Mouse (Mus musculus): Measurements from ENCODE around the gene Cabin1. TPM values are rescaled to one million over a fixed set of nuclear protein-coding genes. Genes with fewer than 3 reads are reported as not detected.

Cabin1 gene
- polyA plus RNA-seq, 1 experiment from 2014 or later = 42.2 TPM

GRCm38 (mm10) chr10:75707901-75708632 lies 56.1 kb downstream of the Cabin1 start:
- Histone ChIP-seq H3K9me3 (no peaks in the 10 kb centered on the region), H3K4me2 (no peak overlapping the region), H3K27ac (no peak overlapping the region), H3K9ac (no peak overlapping the region), H3K4me1 (peaks cover 17% of the 10 kb centered on the region), H3K36me3 (replicated peaks) (peaks cover 17% of the 10 kb centered on the region), H3K27me3 (replicated peaks) (no peaks in the 10 kb centered on the region), H3K4me3 (no peak overlapping the region)
- ATAC-seq (replicated peaks) = no peak
- 80% methylated on average over 3 of the region's 3 CpGs for WGBS

- H3K9ac ChIP-seq = no peak overlapping the region
- 78% methylated on average over 8 of the region's 8 CpGs for WGBS
- H3K9me3 ChIP-seq = no peaks in the 10 kb centered on the region
- no peaks in the 10 kb centered on the region for H3K27me3 ChIP-seq (replicated peaks)
- peaks cover 17% of the 10 kb centered on the region for H3K4me1 ChIP-seq
- no peak overlapping the region for H3K27ac ChIP-seq
- no peak overlapping the region for H3K4me2 ChIP-seq
- H3K4me3 ChIP-seq = no peak overlapping the region
- peaks cover 5% of the 10 kb centered on the region; the same call in 1 of the 2 replicates for H3K36me3 ChIP-seq (replicated peaks)
- no peak for ATAC-seq (replicated peaks)
Measured at GRCm38 (mm10) chr10:75706632-75707216, 57.4 kb downstream of the Cabin1 start.

GRCm38 (mm10) chr10:75705681-75706400 lies 58.3 kb downstream of the Cabin1 start:
- Histone ChIP-seq H3K4me3 (no peak overlapping the region), H3K9me3 (no peaks in the 10 kb centered on the region), H3K4me2 (no peak overlapping the region), H3K27me3 (replicated peaks) (no peaks in the 10 kb centered on the region), H3K27ac (no peak overlapping the region), H3K36me3 (replicated peaks) (no peaks in the 10 kb centered on the region), H3K9ac (no peak overlapping the region), H3K4me1 (peaks cover 17% of the 10 kb centered on the region)
- WGBS = 80% methylated on average over 7 of the region's 7 CpGs
- no peak for ATAC-seq (replicated peaks)

- no peak overlapping the region for H3K4me3 ChIP-seq
- H3K27ac ChIP-seq = peak overlapping the region; percentile 57
- ATAC-seq (replicated peaks) = peak; percentile 87
- no peaks in the 10 kb centered on the region for H3K9me3 ChIP-seq
- WGBS = 29% methylated on average over 15 of the region's 15 CpGs
- H3K9ac ChIP-seq = no peak overlapping the region
- no peak overlapping the region for H3K4me2 ChIP-seq
- peaks cover 1% of the 10 kb centered on the region; the same call in 1 of the 2 replicates for H3K36me3 ChIP-seq (replicated peaks)
- H3K4me1 ChIP-seq = peaks cover 17% of the 10 kb centered on the region
- H3K27me3 ChIP-seq (replicated peaks) = no peaks in the 10 kb centered on the region
Measured at GRCm38 (mm10) chr10:75704212-75705185, 59.6 kb downstream of the Cabin1 start.

- Histone ChIP-seq H3K4me3 (no peak overlapping the region), H3K36me3 (replicated peaks) (peaks cover 5% of the 10 kb centered on the region; the same call in 1 of the 2 replicates), H3K27me3 (replicated peaks) (no peaks in the 10 kb centered on the region), H3K27ac (no peak overlapping the region), H3K9ac (no peak overlapping the region), H3K9me3 (no peaks in the 10 kb centered on the region), H3K4me2 (no peak overlapping the region), H3K4me1 (peaks cover 17% of the 10 kb centered on the region)
- 0 out of 2 replicates have a peak, but pooled peaks have one; percentile 41 for ATAC-seq (replicated peaks)
- 78% methylated on average over 1 of the region's 1 CpGs for WGBS
Measured at GRCm38 (mm10) chr10:75703504-75703903, 60.6 kb downstream of the Cabin1 start.

GRCm38 (mm10) chr10:75702494-75702893 lies 61.6 kb downstream of the Cabin1 start:
- H3K9ac ChIP-seq = no peak overlapping the region
- WGBS = 92% methylated on average over 2 of the region's 2 CpGs
- H3K9me3 ChIP-seq = no peaks in the 10 kb centered on the region
- ATAC-seq (replicated peaks) = no peak
- peaks cover 17% of the 10 kb centered on the region for H3K4me1 ChIP-seq
- no peak overlapping the region for H3K4me2 ChIP-seq
- no peak overlapping the region for H3K27ac ChIP-seq
- H3K36me3 ChIP-seq (replicated peaks) = peaks cover 5% of the 10 kb centered on the region; the same call in 1 of the 2 replicates
- no peaks in the 10 kb centered on the region for H3K27me3 ChIP-seq (replicated peaks)
- H3K4me3 ChIP-seq = no peak overlapping the region

- Histone ChIP-seq H3K4me1 (peaks cover 17% of the 10 kb centered on the region), H3K4me3 (no peak overlapping the region), H3K36me3 (replicated peaks) (peaks cover 5% of the 10 kb centered on the region; the same call in 1 of the 2 replicates), H3K9ac (no peak overlapping the region), H3K9me3 (no peaks in the 10 kb centered on the region), H3K4me2 (no peak overlapping the region), H3K27me3 (replicated peaks) (no peaks in the 10 kb centered on the region), H3K27ac (no peak overlapping the region)
- ATAC-seq (replicated peaks) = no peak
- WGBS = 89% methylated on average over 6 of the region's 6 CpGs
Measured at GRCm38 (mm10) chr10:75701280-75701679, 62.9 kb downstream of the Cabin1 start.

- H3K4me3 ChIP-seq = no peak overlapping the region
- H3K9ac ChIP-seq = no peak overlapping the region
- WGBS = 91% methylated on average over 3 of the region's 3 CpGs
- H3K4me2 ChIP-seq = no peak overlapping the region
- H3K27ac ChIP-seq = no peak overlapping the region
- no peaks in the 10 kb centered on the region for H3K27me3 ChIP-seq (replicated peaks)
- ATAC-seq (replicated peaks) = no peak
- H3K4me1 ChIP-seq = no peaks in the 10 kb centered on the region
- H3K9me3 ChIP-seq = no peaks in the 10 kb centered on the region
- peaks cover 16% of the 10 kb centered on the region; the same call in 1 of the 2 replicates for H3K36me3 ChIP-seq (replicated peaks)
Measured at GRCm38 (mm10) chr10:75697693-75698092, 66.4 kb downstream of the Cabin1 start.

- no peak overlapping the region for H3K27ac ChIP-seq
- no peak overlapping the region for H3K4me2 ChIP-seq
- WGBS = 93% methylated on average over 7 of the region's 7 CpGs
- H3K4me1 ChIP-seq = no peaks in the 10 kb centered on the region
- no peak overlapping the region for H3K4me3 ChIP-seq
- H3K9ac ChIP-seq = no peak overlapping the region
- H3K36me3 ChIP-seq (replicated peaks) = peaks cover 22% of the 10 kb centered on the region; the same call in 1 of the 2 replicates
- no peaks in the 10 kb centered on the region for H3K9me3 ChIP-seq
- H3K27me3 ChIP-seq (replicated peaks) = no peaks in the 10 kb centered on the region
- ATAC-seq (replicated peaks) = no peak
Measured at GRCm38 (mm10) chr10:75696597-75697355, 67.4 kb downstream of the Cabin1 start.

GRCm38 (mm10) chr10:75695521-75695920 lies 68.6 kb downstream of the Cabin1 start:
- no peak overlapping the region for H3K4me3 ChIP-seq
- no peaks in the 10 kb centered on the region for H3K27me3 ChIP-seq (replicated peaks)
- no peak overlapping the region for H3K27ac ChIP-seq
- H3K36me3 ChIP-seq (replicated peaks) = peaks cover 31% of the 10 kb centered on the region; the same call in 1 of the 2 replicates
- no peak overlapping the region for H3K4me2 ChIP-seq
- WGBS = 95% methylated on average over 2 of the region's 2 CpGs
- H3K4me1 ChIP-seq = no peaks in the 10 kb centered on the region
- ATAC-seq (replicated peaks) = no peak
- no peak overlapping the region for H3K9ac ChIP-seq
- H3K9me3 ChIP-seq = no peaks in the 10 kb centered on the region

- Histone ChIP-seq H3K4me1 (no peaks in the 10 kb centered on the region), H3K27ac (no peak overlapping the region), H3K9me3 (no peaks in the 10 kb centered on the region), H3K4me3 (no peak overlapping the region), H3K4me2 (no peak overlapping the region), H3K27me3 (replicated peaks) (no peaks in the 10 kb centered on the region), H3K9ac (no peak overlapping the region), H3K36me3 (replicated peaks) (peaks cover 31% of the 10 kb centered on the region; the same call in 1 of the 2 replicates)
- no peak for ATAC-seq (replicated peaks)
- 92% methylated on average over 5 of the region's 5 CpGs for WGBS
Measured at GRCm38 (mm10) chr10:75695078-75695477, 69.1 kb downstream of the Cabin1 start.
